ENCODE assay signal across 8 mouse cellular contexts in the genomic region with DNA sequence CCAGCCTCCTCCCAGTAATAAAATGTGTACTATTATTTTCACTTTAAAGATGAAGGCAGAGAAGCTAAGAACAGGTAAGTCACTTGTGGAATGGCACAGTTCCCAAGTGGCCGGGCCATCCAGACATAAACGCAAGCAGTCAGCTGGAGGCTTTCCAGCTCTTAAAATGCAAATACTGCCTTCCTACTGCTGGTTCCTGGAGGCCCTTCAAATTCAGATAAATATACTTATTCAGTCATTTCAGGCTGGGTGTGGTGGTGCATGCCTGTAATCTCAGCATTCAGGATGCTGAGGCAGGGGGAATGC. TPM values are rescaled to one million over a fixed set of nuclear protein-coding genes. Genes with fewer than 3 reads are reported as not detected.
DNase-seq lines count a peak whose midpoint lies in the region; ATAC-seq lines count a peak whose summit lies in the region.

No protein-coding gene starts in this region.

- no peaks in the 10 kb centered on the region for H3K9me3 ChIP-seq in hindbrain, embryonic 14.5 days (ENCODE audit: control insufficient read depth, low read length)
- no peaks in the 10 kb centered on the region for H3K9me3 ChIP-seq in stomach, embryonic 14.5 days (ENCODE audit: control insufficient read depth, low read depth, low read length)

- no peaks in the 10 kb centered on the region for H3K27me3 ChIP-seq in hindbrain, embryonic 14.5 days (ENCODE audit: control insufficient read depth, insufficient read depth, low read length)
- H3K27me3 ChIP-seq in stomach, embryonic 14.5 days (ENCODE audit: control insufficient read depth, insufficient read depth, low read length) = no peaks in the 10 kb centered on the region

- H3K4me1 ChIP-seq in hindbrain, embryonic 14.5 days (replicated peaks; ENCODE audit: control insufficient read depth, insufficient read depth, low read length) = peaks cover 12% of the 10 kb centered on the region; the same call in 1 of the 2 replicates
- peaks cover 15% of the 10 kb centered on the region for H3K4me1 ChIP-seq in stomach, embryonic 14.5 days (ENCODE audit: control insufficient read depth, insufficient read depth, low read length)

- no peak overlapping the region for H3K4me3 ChIP-seq in hindbrain, embryonic 14.5 days (replicated peaks; ENCODE audit: low read length)
- no peak overlapping the region for H3K4me3 ChIP-seq in stomach, embryonic 14.5 days (ENCODE audit: low read depth, low read length)

- no peak for ATAC-seq in hindbrain, embryonic 14.5 days (ENCODE audit: low FRiP score)
- ATAC-seq in stomach, embryonic 14.5 days (ENCODE audit: insufficient number of reproducible peaks, insufficient read depth, low FRiP score, low read depth) = no peak

- WGBS in hindbrain, embryonic 14.5 days = 23% methylated on average over 2 of the region's 2 CpGs
- 22% methylated on average over 2 of the region's 2 CpGs for WGBS in stomach, embryonic 14.5 days

- no peaks in the 10 kb centered on the region for H3K36me3 ChIP-seq in hindbrain, embryonic 14.5 days (replicated peaks; ENCODE audit: control insufficient read depth, insufficient read depth)
- H3K36me3 ChIP-seq in stomach, embryonic 14.5 days (ENCODE audit: control insufficient read depth, insufficient read depth, low read length) = no peaks in the 10 kb centered on the region

- intact Hi-C loops in left cerebral cortex, postnatal 25 days (cut with DNase I) = loop anchor here (1.0 to 5.0 kb wide), 2 partner anchors 17 to 127 kb away; no protein-coding TSS in a partner anchor
- intact Hi-C loops in left cerebral cortex, postnatal 36 days (cut with DNase I) = no loop called here
- intact Hi-C loops in gastrocnemius, postnatal 36 days (cut with DNase I) = no loop called here

- peak overlapping the region; percentile 78 for H3K4me2 ChIP-seq in hindbrain, embryonic 14.5 days (replicated peaks)
- peak overlapping the region; percentile 65 for H3K4me2 ChIP-seq in stomach, embryonic 14.5 days (replicated peaks; ENCODE audit: low read depth, low read length)

- peak; percentile 5 to 24 for DNase-seq in left cerebral cortex, postnatal 25 days (ENCODE audit: low spot score in 2 of 2)
- DNase-seq in left cerebral cortex, postnatal 36 days (ENCODE audit: low spot score in 2 of 2) = no peak
- no peak for DNase-seq in hindbrain, embryonic 14.5 days (ENCODE audit: low spot score)
- DNase-seq in lung, adult 18-20 months = peak; percentile 78 to 84
- DNase-seq in thymus, postnatal 25 days = no peak
- no peak for DNase-seq in gastrocnemius, postnatal 36 days
- DNase-seq in cerebellum, postnatal 36 days = no peak

- peak overlapping the region; percentile 65; the same call in 1 of the 2 replicates for H3K27ac ChIP-seq in hindbrain, embryonic 14.5 days
- H3K27ac ChIP-seq in stomach, embryonic 14.5 days (ENCODE audit: low read length) = peak overlapping the region; percentile 99

- 0 out of 2 replicates have a peak overlapping the region, but pooled peaks have one; percentile 50 for H3K9ac ChIP-seq in hindbrain, embryonic 14.5 days
- H3K9ac ChIP-seq in stomach, embryonic 14.5 days (replicated peaks; ENCODE audit: low read depth, low read length) = no peak overlapping the region

RNA-seq across cellular contexts. Expression of gene Skor1, which starts 39.0 kb away (rescaled TPM):
- under 1 TPM; 0.09 to 0.11 TPM for total RNA-seq in left cerebral cortex, postnatal 25 days (2021)
- total RNA-seq in left cerebral cortex, postnatal 36 days (2021) = under 1 TPM; 0.18 to 0.22 TPM
- 19.5 and 21.5 TPM in 2 replicates for polyA plus RNA-seq in hindbrain, embryonic 14.5 days (2014; fragmentation: Nextera tagmentation; extraction: Ambion mirVana)
- polyA plus RNA-seq in stomach, embryonic 14.5 days (2014; fragmentation: Nextera tagmentation; extraction: Ambion mirVana) = not detected in 2 replicates
- total RNA-seq in gastrocnemius, postnatal 36 days (2021) = under 1 TPM; 0.08 to 0.10 TPM

Comparison
In these comparisons a context has a peak if more than half of its experiments do, and no peak if none do; other contexts are left out.
1. DNase-seq: peak in left cerebral cortex, postnatal 25 days (2 of 2) and lung, adult 18-20 months (2 of 2); none in left cerebral cortex, postnatal 36 days (0 of 2), hindbrain, embryonic 14.5 days (single experiment), thymus, postnatal 25 days (single experiment), gastrocnemius, postnatal 36 days (0 of 2) and cerebellum, postnatal 36 days (0 of 2).